Mouse (Mus musculus): ENCODE measurements at regions not wholly inside any gene's neighbourhood (a gene's known extent, or its start where the extent isn't known, plus 50 kb on each side); places are given as distances from the start of the nearest gene placed in this dataset.

- Histone ChIP-seq H3K4me1 (ENCODE audit: control insufficient read depth, insufficient read depth, low read length) (no peaks in the 10 kb centered on the region), H3K36me3 (replicated peaks; ENCODE audit: control insufficient read depth, insufficient read depth, low read depth, low read length) (no peaks in the 10 kb centered on the region), H3K9me3 (replicated peaks; ENCODE audit: control insufficient read depth, low read length) (no peaks in the 10 kb centered on the region), H3K4me3 (ENCODE audit: low read depth, low read length) (no peak overlapping the region), H3K27ac (replicated peaks; ENCODE audit: low read depth, low read length) (no peak overlapping the region), H3K27me3 (ENCODE audit: control insufficient read depth, insufficient read depth, low read length) (no peaks in the 10 kb centered on the region), H3K9ac (replicated peaks; ENCODE audit: low read length) (no peak overlapping the region), H3K4me2 (ENCODE audit: low read depth, low read length) (no peak overlapping the region)
- DNase-seq (ENCODE audit: low spot score) (no peak), ATAC-seq (replicated peaks; ENCODE audit: insufficient number of reproducible peaks, low FRiP score, low TSS enrichment, low read depth) (no peak)
- WGBS = 62% methylated on average over 12 of the region's 12 CpGs
Observed at GRCm38 (mm10) chr6:84270518-84271165, 262.3 kb downstream of the Dysf start.

- H3K27ac ChIP-seq (replicated peaks; ENCODE audit: low read depth, low read length) = no peak overlapping the region
- no peaks in the 10 kb centered on the region for H3K36me3 ChIP-seq (replicated peaks; ENCODE audit: control insufficient read depth, insufficient read depth, low read depth, low read length)
- H3K4me2 ChIP-seq (ENCODE audit: low read depth, low read length) = no peak overlapping the region
- H3K4me3 ChIP-seq (ENCODE audit: low read depth, low read length) = no peak overlapping the region
- no peaks in the 10 kb centered on the region for H3K4me1 ChIP-seq (ENCODE audit: control insufficient read depth, insufficient read depth, low read length)
- DNase-seq (ENCODE audit: low spot score) (no peak), ATAC-seq (replicated peaks; ENCODE audit: insufficient number of reproducible peaks, low FRiP score, low TSS enrichment, low read depth) (no peak)
- no peaks in the 10 kb centered on the region for H3K9me3 ChIP-seq (replicated peaks; ENCODE audit: control insufficient read depth, low read length)
- H3K9ac ChIP-seq (replicated peaks; ENCODE audit: low read length) = no peak overlapping the region
- WGBS = 88% methylated on average over 4 of the region's 4 CpGs
- no peaks in the 10 kb centered on the region for H3K27me3 ChIP-seq (ENCODE audit: control insufficient read depth, insufficient read depth, low read length)
Observed at GRCm38 (mm10) chr6:84269478-84269877, 261.1 kb downstream of the Dysf start.

GRCm38 (mm10) chr6:84269023-84269422 lies 260.6 kb downstream of the Dysf start:
- H3K4me3 ChIP-seq (ENCODE audit: low read depth, low read length) = no peak overlapping the region
- 77% methylated on average over 3 of the region's 3 CpGs for whole genome bisulfite sequencing
- DNase-seq (ENCODE audit: low spot score) = no peak

GRCm38 (mm10) chr6:84268111-84268510 lies 259.7 kb downstream of the Dysf start:
- H3K4me3 ChIP-seq (ENCODE audit: low read depth, low read length) = no peak overlapping the region
- H3K9ac ChIP-seq (replicated peaks; ENCODE audit: low read length) = no peak overlapping the region
- H3K4me2 ChIP-seq (ENCODE audit: low read depth, low read length) = no peak overlapping the region
- no peaks in the 10 kb centered on the region for H3K36me3 ChIP-seq (replicated peaks; ENCODE audit: control insufficient read depth, insufficient read depth, low read depth, low read length)
- no peak overlapping the region for H3K27ac ChIP-seq (replicated peaks; ENCODE audit: low read depth, low read length)
- 92% methylated on average over 4 of the region's 4 CpGs for WGBS
- no peaks in the 10 kb centered on the region for H3K9me3 ChIP-seq (replicated peaks; ENCODE audit: control insufficient read depth, low read length)
- ATAC-seq (replicated peaks; ENCODE audit: insufficient number of reproducible peaks, low FRiP score, low TSS enrichment, low read depth) (no peak), DNase-seq (ENCODE audit: low spot score) (no peak)
- H3K27me3 ChIP-seq (ENCODE audit: control insufficient read depth, insufficient read depth, low read length) = no peaks in the 10 kb centered on the region
- H3K4me1 ChIP-seq (ENCODE audit: control insufficient read depth, insufficient read depth, low read length) = no peaks in the 10 kb centered on the region

More at GRCm38 (mm10) chr6:84269023-84269422, 260.6 kb downstream of the Dysf start:
- no peaks in the 10 kb centered on the region for H3K4me1 ChIP-seq (ENCODE audit: control insufficient read depth, insufficient read depth, low read length)
- no peaks in the 10 kb centered on the region for H3K36me3 ChIP-seq (replicated peaks; ENCODE audit: control insufficient read depth, insufficient read depth, low read depth, low read length)
- no peak for ATAC-seq (replicated peaks; ENCODE audit: insufficient number of reproducible peaks, low FRiP score, low TSS enrichment, low read depth)
- no peak overlapping the region for H3K4me2 ChIP-seq (ENCODE audit: low read depth, low read length)
- H3K9me3 ChIP-seq (replicated peaks; ENCODE audit: control insufficient read depth, low read length) = no peaks in the 10 kb centered on the region
- no peaks in the 10 kb centered on the region for H3K27me3 ChIP-seq (ENCODE audit: control insufficient read depth, insufficient read depth, low read length)
- H3K9ac ChIP-seq (replicated peaks; ENCODE audit: low read length) = no peak overlapping the region
- H3K27ac ChIP-seq (replicated peaks; ENCODE audit: low read depth, low read length) = no peak overlapping the region

GRCm38 (mm10) chr6:84267526-84267925 lies 259.1 kb downstream of the Dysf start:
- Histone ChIP-seq H3K9me3 (replicated peaks; ENCODE audit: control insufficient read depth, low read length) (no peaks in the 10 kb centered on the region), H3K4me1 (ENCODE audit: control insufficient read depth, insufficient read depth, low read length) (no peaks in the 10 kb centered on the region), H3K4me2 (ENCODE audit: low read depth, low read length) (no peak overlapping the region), H3K27ac (replicated peaks; ENCODE audit: low read depth, low read length) (no peak overlapping the region), H3K27me3 (ENCODE audit: control insufficient read depth, insufficient read depth, low read length) (no peaks in the 10 kb centered on the region), H3K4me3 (ENCODE audit: low read depth, low read length) (no peak overlapping the region), H3K9ac (replicated peaks; ENCODE audit: low read length) (no peak overlapping the region), H3K36me3 (replicated peaks; ENCODE audit: control insufficient read depth, insufficient read depth, low read depth, low read length) (no peaks in the 10 kb centered on the region)
- ATAC-seq (replicated peaks; ENCODE audit: insufficient number of reproducible peaks, low FRiP score, low TSS enrichment, low read depth) (no peak), DNase-seq (ENCODE audit: low spot score) (no peak)
- 73% methylated on average over 6 of the region's 6 CpGs for WGBS

- H3K9ac ChIP-seq (replicated peaks; ENCODE audit: low read length) = no peak overlapping the region
- ATAC-seq (replicated peaks; ENCODE audit: insufficient number of reproducible peaks, low FRiP score, low TSS enrichment, low read depth) (no peak), DNase-seq (ENCODE audit: low spot score) (no peak)
- H3K4me3 ChIP-seq (ENCODE audit: low read depth, low read length) = no peak overlapping the region
- H3K4me1 ChIP-seq (ENCODE audit: control insufficient read depth, insufficient read depth, low read length) = no peaks in the 10 kb centered on the region
- no peaks in the 10 kb centered on the region for H3K9me3 ChIP-seq (replicated peaks; ENCODE audit: control insufficient read depth, low read length)
- no peak overlapping the region for H3K4me2 ChIP-seq (ENCODE audit: low read depth, low read length)
- no peak overlapping the region for H3K27ac ChIP-seq (replicated peaks; ENCODE audit: low read depth, low read length)
- 84% methylated on average over 13 of the region's 13 CpGs for WGBS
- H3K36me3 ChIP-seq (replicated peaks; ENCODE audit: control insufficient read depth, insufficient read depth, low read depth, low read length) = no peaks in the 10 kb centered on the region
- no peaks in the 10 kb centered on the region for H3K27me3 ChIP-seq (ENCODE audit: control insufficient read depth, insufficient read depth, low read length)
Observed at GRCm38 (mm10) chr6:84266736-84267135, 258.3 kb downstream of the Dysf start.

- H3K9ac ChIP-seq (replicated peaks; ENCODE audit: low read length) = no peak overlapping the region
- no peak overlapping the region for H3K4me3 ChIP-seq (ENCODE audit: low read depth, low read length)
- H3K9me3 ChIP-seq (replicated peaks; ENCODE audit: control insufficient read depth, low read length) = no peaks in the 10 kb centered on the region
- DNase-seq (ENCODE audit: low spot score) (no peak), ATAC-seq (replicated peaks; ENCODE audit: insufficient number of reproducible peaks, low FRiP score, low TSS enrichment, low read depth) (no peak)
- 79% methylated on average over 4 of the region's 4 CpGs for WGBS
- H3K36me3 ChIP-seq (replicated peaks; ENCODE audit: control insufficient read depth, insufficient read depth, low read depth, low read length) = no peaks in the 10 kb centered on the region
- H3K4me1 ChIP-seq (ENCODE audit: control insufficient read depth, insufficient read depth, low read length) = no peaks in the 10 kb centered on the region
- H3K27me3 ChIP-seq (ENCODE audit: control insufficient read depth, insufficient read depth, low read length) = no peaks in the 10 kb centered on the region
- no peak overlapping the region for H3K27ac ChIP-seq (replicated peaks; ENCODE audit: low read depth, low read length)
- H3K4me2 ChIP-seq (ENCODE audit: low read depth, low read length) = no peak overlapping the region
Observed at GRCm38 (mm10) chr6:84264681-84265080, 256.3 kb downstream of the Dysf start.

- Histone ChIP-seq H3K27me3 (ENCODE audit: control insufficient read depth, insufficient read depth, low read length) (no peaks in the 10 kb centered on the region), H3K4me3 (ENCODE audit: low read depth, low read length) (no peak overlapping the region), H3K4me1 (ENCODE audit: control insufficient read depth, insufficient read depth, low read length) (no peaks in the 10 kb centered on the region), H3K9ac (replicated peaks; ENCODE audit: low read length) (no peak overlapping the region), H3K27ac (replicated peaks; ENCODE audit: low read depth, low read length) (no peak overlapping the region), H3K9me3 (replicated peaks; ENCODE audit: control insufficient read depth, low read length) (no peaks in the 10 kb centered on the region), H3K4me2 (ENCODE audit: low read depth, low read length) (no peak overlapping the region), H3K36me3 (replicated peaks; ENCODE audit: control insufficient read depth, insufficient read depth, low read depth, low read length) (no peaks in the 10 kb centered on the region)
- ATAC-seq (replicated peaks; ENCODE audit: insufficient number of reproducible peaks, low FRiP score, low TSS enrichment, low read depth) (no peak), DNase-seq (ENCODE audit: low spot score) (no peak)
- WGBS = 56% methylated on average over 2 of the region's 2 CpGs
Observed at GRCm38 (mm10) chr6:84263686-84264085, 255.3 kb downstream of the Dysf start.
